Mouse (Mus musculus): ENCODE results near the gene Adgrg1.
"Not testable (repeated sequence)": the region's sequence is repeated elsewhere in the genome, so short reads cannot be mapped to it uniquely, and the experiment has no call there.

The Adgrg1 gene

GRCm38 (mm10) chr8:94996899-94997856, 22.6 kb downstream of the Adgrg1 start:
- DNase-seq = peak; percentile 91

GRCm38 (mm10) chr8:94997857-94998243, 23.3 kb downstream of the Adgrg1 start:
- DNase-seq = peak; percentile 90

DNA sequence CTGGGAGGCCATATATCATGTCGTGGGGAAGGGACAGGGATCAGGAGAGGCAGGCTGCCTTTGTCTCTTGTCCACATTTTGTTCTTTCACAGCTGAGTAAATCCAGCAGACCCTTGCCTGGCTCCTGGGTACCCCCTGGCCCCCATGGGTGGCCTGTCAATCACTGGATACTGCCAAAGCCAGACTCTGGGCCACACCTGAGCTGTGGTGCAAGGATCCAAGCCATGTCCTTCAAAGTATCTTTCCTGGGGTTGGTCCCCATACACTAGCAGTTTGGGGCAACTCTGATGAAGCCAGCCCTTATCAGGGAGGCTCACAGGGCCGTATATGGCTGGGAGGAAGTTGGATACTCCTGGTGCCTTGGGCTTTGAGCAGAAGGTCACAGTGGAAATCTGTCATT, 23.9 kb downstream of the Adgrg1 start:
- DNase-seq = peak; percentile 94

DNA sequence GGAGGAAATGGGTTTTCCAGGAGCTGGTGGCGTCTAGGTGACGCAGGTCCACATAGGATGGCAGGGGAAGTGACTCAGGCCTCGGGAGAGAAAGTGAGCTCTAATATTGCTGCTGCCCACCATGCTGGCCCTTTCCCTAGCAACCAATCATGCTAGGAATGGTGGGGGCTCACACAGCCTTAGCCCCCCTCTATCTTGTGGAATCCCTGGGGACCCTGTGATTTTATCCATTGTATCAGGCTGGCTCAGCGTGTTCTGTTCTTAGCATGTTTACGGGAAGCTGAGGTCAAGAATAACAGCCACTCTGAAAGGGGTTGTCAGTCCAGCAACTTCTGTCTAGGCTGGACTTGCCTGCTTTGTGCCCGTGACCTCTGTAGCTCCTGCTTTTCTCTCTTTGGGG, 24.5 kb downstream of the Adgrg1 start:
- peak; percentile 99 for DNase-seq

DNA sequence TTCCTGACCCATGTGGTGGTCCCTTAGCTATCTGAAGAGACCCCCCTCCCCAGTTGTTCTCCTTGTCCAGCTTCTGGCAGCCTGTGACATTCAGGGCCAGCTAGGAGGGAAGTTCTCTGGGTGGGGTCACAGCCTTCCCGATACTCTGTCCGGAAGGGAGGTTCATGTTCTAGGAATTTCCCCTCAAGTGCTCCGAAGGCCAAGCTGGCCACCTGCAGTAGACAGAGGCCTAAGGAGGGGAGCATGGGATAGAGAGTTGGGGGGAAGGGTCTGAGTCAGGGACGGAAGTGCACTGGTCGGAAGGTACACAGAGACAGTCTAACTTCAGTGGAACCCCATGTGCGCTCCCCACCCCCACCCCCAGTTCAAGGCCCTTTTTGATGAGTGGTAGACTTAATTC, 25.4 kb downstream of the Adgrg1 start:
- peak; percentile 99 for DNase-seq

GRCm38 (mm10) chr8:95000684-95001083, 26.1 kb downstream of the Adgrg1 start:
- DNase-seq = peak; percentile 98

- peak; percentile 90 for DNase-seq
Observed at GRCm38 (mm10) chr8:95001165-95001564, 26.6 kb downstream of the Adgrg1 start.

DNA sequence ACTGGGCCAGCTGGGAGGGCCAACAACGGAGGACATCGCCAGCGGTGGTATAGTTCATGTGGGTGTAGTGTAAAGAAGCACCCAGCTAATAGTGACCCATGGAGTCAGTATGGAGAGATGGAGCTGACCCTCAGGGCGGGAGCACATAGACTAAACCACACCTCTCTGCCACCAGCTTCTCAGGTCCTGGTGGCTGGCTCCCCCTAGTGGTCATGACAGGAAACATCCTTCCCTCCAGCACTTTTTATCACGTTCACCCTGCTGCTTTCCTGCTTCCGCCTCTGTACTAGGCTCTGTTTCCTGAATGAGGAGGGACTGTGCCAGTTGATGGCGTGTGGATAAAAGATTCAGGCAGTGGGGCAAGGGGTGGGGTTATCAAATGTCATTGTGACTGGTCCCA, 27.1 kb downstream of the Adgrg1 start:
- DNase-seq = peak; percentile 99

- DNase-seq = no peak
Observed at GRCm38 (mm10) chr8:95002089-95002655, 27.6 kb downstream of the Adgrg1 start.

GRCm38 (mm10) chr8:95012442-95012919, 37.9 kb downstream of the Adgrg1 start:
- peak; percentile 92 for DNase-seq

DNA sequence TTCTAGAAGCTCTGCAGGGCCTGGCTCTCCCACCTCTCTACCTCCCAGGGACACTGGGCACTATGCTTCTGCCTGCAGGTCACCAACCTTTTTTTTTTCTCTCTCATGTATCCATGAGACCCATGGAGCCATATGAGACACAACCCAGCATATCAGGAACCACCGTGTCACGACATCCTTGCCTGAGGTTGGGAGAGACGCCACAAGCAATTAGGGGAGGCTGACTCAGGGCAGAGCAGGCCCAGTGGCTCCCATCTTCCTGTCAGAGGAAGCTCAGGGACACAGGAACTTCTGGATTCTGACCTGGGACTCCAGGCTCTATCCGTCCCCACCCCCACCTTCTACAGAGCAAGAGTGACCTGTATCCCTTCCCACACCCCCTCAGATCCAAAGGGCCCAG, 41.3 kb downstream of the Adgrg1 start:
- DNase-seq = peak; percentile 92

GRCm38 (mm10) chr8:95016684-95017083, 42.1 kb downstream of the Adgrg1 start:
- DNase-seq = peak; percentile 79

DNA sequence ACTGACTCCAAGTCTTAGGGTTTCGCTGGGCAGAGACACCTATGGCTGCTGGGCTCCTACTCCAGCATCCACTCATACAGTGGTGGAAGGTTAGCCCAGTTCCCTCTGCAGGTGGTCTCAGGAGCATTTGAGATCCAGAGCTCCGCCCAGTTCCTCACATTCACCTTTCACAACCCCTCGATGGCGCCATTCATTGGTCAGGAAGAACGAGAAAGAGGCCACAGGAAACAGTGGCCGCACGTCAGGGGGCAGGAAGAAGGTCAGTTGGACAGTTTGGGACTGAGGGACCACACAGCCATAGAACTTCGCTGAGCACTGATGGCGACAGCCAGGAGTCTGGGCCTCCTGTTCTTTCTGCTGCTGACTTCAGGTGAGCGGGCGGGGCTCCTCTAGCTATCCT, 42.9 kb downstream of the Adgrg1 start, which contains the start of gene Adgrg3:
Adgrg3 (plus strand) TSS at position 242 of the 400 bp plus-strand sequence.
- no peak for DNase-seq

GRCm38 (mm10) chr8:95017969-95018635, 43.6 kb downstream of the Adgrg1 start:
- DNase-seq = no peak

- DNase-seq = peak; percentile 96
Observed at GRCm38 (mm10) chr8:95020293-95020777, 45.8 kb downstream of the Adgrg1 start.

DNA sequence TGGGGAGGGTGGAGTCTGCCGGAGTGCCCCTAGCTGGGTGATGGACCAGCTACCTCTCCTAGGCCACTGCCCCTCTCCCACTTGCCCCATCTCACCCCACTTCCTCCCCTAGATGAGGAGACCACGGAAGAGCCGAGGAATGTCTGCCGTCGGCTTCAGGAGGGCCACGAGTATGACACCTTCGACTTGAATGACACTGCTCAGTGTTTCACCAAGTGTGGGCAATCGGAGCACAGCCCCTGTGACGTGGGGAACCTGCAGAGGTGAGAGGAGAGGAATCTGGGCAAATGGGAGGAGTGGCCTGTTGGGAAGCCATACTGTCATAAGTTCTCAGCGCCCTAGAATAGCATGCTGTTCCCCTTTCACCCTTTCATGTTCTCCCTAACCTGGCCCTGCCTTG, 46.3 kb downstream of the Adgrg1 start:
- DNase-seq = no peak

DNA sequence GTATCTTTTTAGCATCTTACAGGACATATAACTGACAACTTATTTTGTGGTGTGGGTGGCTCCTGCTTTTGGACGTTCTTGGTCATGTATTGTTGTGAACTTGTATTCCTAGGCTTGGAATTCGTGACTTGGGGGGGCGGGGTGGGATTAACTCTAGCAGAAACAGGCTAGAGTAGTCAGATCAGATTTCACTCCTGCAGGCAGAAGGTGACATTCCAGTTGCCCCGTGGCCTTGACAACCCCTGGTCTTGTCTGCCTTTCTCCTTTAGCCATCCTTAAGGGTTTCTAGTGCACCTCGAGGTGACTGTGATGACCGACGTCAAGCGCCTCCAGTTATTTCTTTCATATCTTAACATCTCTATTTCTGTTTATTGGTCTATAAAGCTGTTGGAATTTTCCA, 48.6 kb downstream of the Adgrg1 start:
- DNase-seq = no peak

GRCm38 (mm10) chr8:95024387-95024786, 49.8 kb downstream of the Adgrg1 start:
- no peak for DNase-seq

DNA sequence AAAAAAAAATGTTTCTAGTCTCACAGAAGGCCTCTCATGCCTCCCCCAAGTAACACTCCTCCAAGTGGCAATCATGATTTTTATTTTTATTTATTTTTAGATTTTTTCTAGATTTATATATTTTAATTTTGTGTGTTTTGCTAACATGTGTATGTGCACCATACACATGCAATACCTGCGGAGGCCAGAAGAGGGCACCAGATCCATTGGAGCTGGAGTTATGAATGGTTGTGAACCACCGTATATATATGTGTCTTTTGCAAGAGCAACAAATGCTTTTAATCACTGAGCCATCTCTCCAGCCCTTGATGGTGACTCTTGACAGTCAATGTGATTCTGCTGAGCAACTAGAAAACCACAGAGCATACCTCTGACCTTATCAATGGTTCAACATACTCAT, 50.9 kb downstream of the Adgrg1 start:
- DNase-seq = no peak

GRCm38 (mm10) chr8:95028391-95028790, 53.8 kb downstream of the Adgrg1 start:
- not testable (repeated sequence) for DNase-seq

GRCm38 (mm10) chr8:95037106-95037925, 62.8 kb downstream of the Adgrg1 start:
- DNase-seq = peak; percentile 95
